Mouse (Mus musculus) cerebral cortex, adult 2 months (tissue): ENCODE measurements around the gene Wnt10a.

Experiments
- WGBS: fragments of 180-500 bp; shearing (Covaris S2); methylation state at CpG from one replicate; pipeline ENCODE4 v1.1.7; 2018; 5-methylcytosine and 5-hydroxymethylcytosine counted together

The Wnt10a gene

GRCm38 (mm10) chr1:74791249-74791648, at the start of gene Wnt10a:
Wnt10a (plus strand) TSS chr1:74791516.
- 1% methylated on average over 11 of the region's 11 CpGs for WGBS

- 81% methylated on average over 5 of the region's 5 CpGs for WGBS
Observed at GRCm38 (mm10) chr1:74747335-74747734, 44.0 kb upstream of the Wnt10a start.

GRCm38 (mm10) chr1:74748643-74749271, 42.6 kb upstream of the Wnt10a start, which contains the start of gene Prkag3:
Prkag3 (minus strand) TSS chr1:74749221.
- 9% methylated on average over 30 of the region's 30 CpGs for whole genome bisulfite sequencing

GRCm38 (mm10) chr1:74749301-74749700, 42.0 kb upstream of the Wnt10a start:
- 46% methylated on average over 7 of the region's 7 CpGs for WGBS

- 81% methylated on average over 4 of the region's 4 CpGs for WGBS
Observed at GRCm38 (mm10) chr1:74750683-74751082, 40.6 kb upstream of the Wnt10a start.

GRCm38 (mm10) chr1:74752150-74752549, 39.2 kb upstream of the Wnt10a start:
- 84% methylated on average over 8 of the region's 8 CpGs for WGBS

- 98% methylated on average over 3 of the region's 3 CpGs for WGBS
Observed at GRCm38 (mm10) chr1:74752833-74753232, 38.5 kb upstream of the Wnt10a start.

- 67% methylated on average over 8 of the region's 8 CpGs for WGBS
Observed at GRCm38 (mm10) chr1:74753266-74753974, 37.9 kb upstream of the Wnt10a start.

GRCm38 (mm10) chr1:74754175-74754785, 37.0 kb upstream of the Wnt10a start:
- 80% methylated on average over 5 of the region's 5 CpGs for WGBS

- 29% methylated on average over 4 of the region's 4 CpGs for WGBS
Observed at GRCm38 (mm10) chr1:74759773-74760172, 31.5 kb upstream of the Wnt10a start.

GRCm38 (mm10) chr1:74763081-74763480, 28.2 kb upstream of the Wnt10a start:
- 2% methylated on average over 6 of the region's 6 CpGs for WGBS

GRCm38 (mm10) chr1:74770727-74771466, 20.4 kb upstream of the Wnt10a start:
- 14% methylated on average over 35 of the region's 35 CpGs for WGBS

GRCm38 (mm10) chr1:74771467-74771844, 19.9 kb upstream of the Wnt10a start:
- 2% methylated on average over 25 of the region's 26 CpGs for WGBS

GRCm38 (mm10) chr1:74771845-74771930, 19.6 kb upstream of the Wnt10a start, which contains the start of gene Wnt6:
Wnt6 (plus strand) TSS chr1:74771892.
- WGBS: 5% methylated on average over 7 of the region's 8 CpGs

- 2% methylated on average over 50 of the region's 51 CpGs for WGBS
Observed at GRCm38 (mm10) chr1:74771931-74772620, 19.2 kb upstream of the Wnt10a start.

GRCm38 (mm10) chr1:74773136-74773535, 18.2 kb upstream of the Wnt10a start:
- WGBS: 3% methylated on average over 15 of the region's 15 CpGs

GRCm38 (mm10) chr1:74774062-74774461, 17.3 kb upstream of the Wnt10a start:
- 52% methylated on average over 7 of the region's 7 CpGs for WGBS

- 38% methylated on average over 5 of the region's 5 CpGs for WGBS
Observed at GRCm38 (mm10) chr1:74775816-74776215, 15.5 kb upstream of the Wnt10a start.

- 70% methylated on average over 3 of the region's 3 CpGs for WGBS
Observed at GRCm38 (mm10) chr1:74778934-74779486, 12.3 kb upstream of the Wnt10a start.

GRCm38 (mm10) chr1:74782045-74782444, 9.3 kb upstream of the Wnt10a start:
- WGBS: 60% methylated on average over 14 of the region's 14 CpGs

- WGBS: 15% methylated on average over 13 of the region's 13 CpGs
Observed at GRCm38 (mm10) chr1:74783554-74783953, 7.8 kb upstream of the Wnt10a start.
